Mouse (Mus musculus) liver, adult (tissue): ENCODE data around the gene Gjb1.

ENCODE experiments used
- GATA4 ChIP-seq: IDR thresholded peaks from 2 replicates; pipeline ENCODE4 v1.6.1; 2014; ENCODE audit warnings: mild to moderate bottlenecking, low read length; ENCODE audit not compliant: insufficient replicate concordance

The Gjb1 gene

GRCm38 (mm10) chrX:101384439-101385137, 8.4 kb downstream of the Gjb1 start:
- TF ChIP-seq GATA4 = no peak

- TF ChIP-seq GATA4 = no peak
Observed at GRCm38 (mm10) chrX:101386222-101386621, 10.0 kb downstream of the Gjb1 start.

- no peak for TF ChIP-seq GATA4
Observed at GRCm38 (mm10) chrX:101388866-101389537, 12.8 kb downstream of the Gjb1 start.

GRCm38 (mm10) chrX:101394341-101394740, 18.2 kb downstream of the Gjb1 start:
- no peak for TF ChIP-seq GATA4

GRCm38 (mm10) chrX:101396459-101396858, 20.3 kb downstream of the Gjb1 start:
- TF ChIP-seq GATA4 = no peak

- no peak for TF ChIP-seq GATA4
Observed at GRCm38 (mm10) chrX:101418946-101419724, 43.0 kb downstream of the Gjb1 start.

GRCm38 (mm10) chrX:101419725-101420699, 43.8 kb downstream of the Gjb1 start:
- no peak; the same call in 1 of the 2 replicates for TF ChIP-seq GATA4

- TF ChIP-seq GATA4 = no peak
Observed at GRCm38 (mm10) chrX:101420700-101421095, 44.5 kb downstream of the Gjb1 start, which contains the start of gene Zmym3. Gene Zmym3 (minus strand): TSS chrX:101420849.

GRCm38 (mm10) chrX:101423462-101423861, 47.3 kb downstream of the Gjb1 start:
- TF ChIP-seq GATA4 = no peak

GRCm38 (mm10) chrX:101427774-101428173, 51.6 kb downstream of the Gjb1 start:
- TF ChIP-seq GATA4 = no peak

GRCm38 (mm10) chrX:101428785-101429141, 52.6 kb downstream of the Gjb1 start:
- TF ChIP-seq GATA4 = no peak

GRCm38 (mm10) chrX:101429142-101429949, 53.2 kb downstream of the Gjb1 start, which contains the start of gene Nono:
Gene Nono (plus strand): TSS chrX:101429318.
- peak; percentile 40; the same call in 1 of the 2 replicates for TF ChIP-seq GATA4

GRCm38 (mm10) chrX:101429976-101430375, 53.8 kb downstream of the Gjb1 start:
- no peak for TF ChIP-seq GATA4
